Mouse (Mus musculus): ENCODE measurements around the gene Snrpe. TPM values are rescaled to one million over a fixed set of nuclear protein-coding genes. Genes with fewer than 3 reads are reported as not detected.

Gene Snrpe
- total RNA-seq, 2 experiments from 2014 or later, result 49.4 to 55.1 TPM

Other genes starting within 250 kb of the Snrpe start
- under 1 TPM in 1 of 2 experiments, not detected in 1; 0.13 TPM for gene Etnk2, start 246.7 kb downstream of the Snrpe start, total RNA-seq (2021)
- 1 to 10 TPM; 7.8 to 8.0 TPM for gene Sox13, start 185.9 kb downstream of the Snrpe start, total RNA-seq (2021)
- 1 to 10 TPM; 6.1 to 8.9 TPM for gene Zbed6, start 50.6 kb upstream of the Snrpe start, total RNA-seq (2021)
- 10 to 100 TPM; 22.2 to 28.3 TPM for gene Gm38394, start 51.0 kb upstream of the Snrpe start, total RNA-seq (2021)
- under 1 TPM in 1 of 2 experiments, not detected in 1; 0.35 TPM for gene Lax1, start 79.8 kb upstream of the Snrpe start, total RNA-seq (2021)
- gene Atp2b4, start 190.8 kb upstream of the Snrpe start, total RNA-seq (2021), result 10 to 100 TPM; 12.0 to 17.2 TPM